Mouse (Mus musculus): ENCODE results near the gene Zfp217. TPM values are rescaled to one million over a fixed set of nuclear protein-coding genes. Genes with fewer than 3 reads are reported as not detected.

Zfp217 gene
- polyA plus RNA-seq, 2 experiments from 2014 or later: 9.1 to 10.4 TPM

GRCm38 (mm10) chr2:170158987-170159386, 11.1 kb upstream of the Zfp217 start:
- no peak for ATAC-seq

GRCm38 (mm10) chr2:170158251-170158650, 10.3 kb upstream of the Zfp217 start:
- ATAC-seq: peak; percentile 11

GRCm38 (mm10) chr2:170157280-170158200, 9.6 kb upstream of the Zfp217 start:
- peak; percentile 44 for ATAC-seq

DNA sequence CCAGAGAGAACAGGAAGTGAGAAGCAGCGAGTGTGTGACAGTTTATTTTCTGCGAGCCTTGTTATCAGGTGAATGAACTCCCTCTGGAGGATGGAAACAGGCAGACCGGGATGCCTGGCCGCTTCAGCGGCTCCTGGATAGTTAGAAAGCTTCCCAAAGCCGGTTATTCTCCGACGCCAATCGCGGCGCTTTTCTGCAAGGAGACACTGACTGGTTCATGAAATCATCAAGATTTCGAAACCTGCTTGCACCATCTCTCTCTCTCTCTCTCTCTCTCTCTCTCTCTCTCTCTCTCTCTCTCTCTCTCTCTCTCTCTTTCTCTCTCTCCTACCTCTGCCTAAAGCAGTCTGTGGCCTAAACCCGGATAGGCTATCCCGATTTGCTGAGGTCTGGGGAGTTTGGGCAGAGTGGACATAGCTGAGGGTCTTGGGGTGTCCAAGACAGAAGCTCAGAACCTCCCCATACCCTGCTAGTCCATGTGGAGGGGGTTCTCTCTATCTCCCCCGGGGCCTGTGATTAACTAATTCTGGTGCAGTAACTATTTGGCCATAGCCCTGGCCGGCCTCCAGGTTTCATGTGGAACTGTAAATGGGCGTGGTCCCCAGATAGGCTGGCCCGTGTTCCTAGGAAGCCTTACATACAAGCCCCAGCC, 7.3 kb upstream of the Zfp217 start:
- peak; percentile 67 for ATAC-seq

DNA sequence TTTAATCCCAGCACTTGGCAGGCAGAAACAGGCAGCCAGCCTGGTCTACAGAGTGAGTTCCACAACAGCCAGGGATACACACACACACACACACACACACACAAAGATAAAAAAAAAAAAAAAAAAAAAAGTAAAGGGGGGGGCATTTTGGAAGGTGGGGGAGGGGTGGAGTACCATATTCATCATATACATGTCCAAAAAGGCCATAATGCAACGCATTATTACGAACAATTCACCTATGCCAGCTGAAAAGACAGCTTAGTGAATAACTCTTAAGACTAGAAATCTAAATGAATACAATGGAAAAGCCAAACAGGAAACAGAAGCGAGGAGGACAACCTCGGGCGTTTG, 6.8 kb upstream of the Zfp217 start:
- no peak for ATAC-seq

GRCm38 (mm10) chr2:170154301-170154721, 6.4 kb upstream of the Zfp217 start:
- no peak for ATAC-seq

GRCm38 (mm10) chr2:170153421-170154271, 5.7 kb upstream of the Zfp217 start:
- ATAC-seq: peak; percentile 11

- no peak for ATAC-seq
Observed at GRCm38 (mm10) chr2:170152856-170153255, 5.0 kb upstream of the Zfp217 start.

- ATAC-seq: no peak
Observed at GRCm38 (mm10) chr2:170152036-170152686, 4.3 kb upstream of the Zfp217 start.

GRCm38 (mm10) chr2:170151470-170151869, 3.6 kb upstream of the Zfp217 start:
- no peak for ATAC-seq

DNA sequence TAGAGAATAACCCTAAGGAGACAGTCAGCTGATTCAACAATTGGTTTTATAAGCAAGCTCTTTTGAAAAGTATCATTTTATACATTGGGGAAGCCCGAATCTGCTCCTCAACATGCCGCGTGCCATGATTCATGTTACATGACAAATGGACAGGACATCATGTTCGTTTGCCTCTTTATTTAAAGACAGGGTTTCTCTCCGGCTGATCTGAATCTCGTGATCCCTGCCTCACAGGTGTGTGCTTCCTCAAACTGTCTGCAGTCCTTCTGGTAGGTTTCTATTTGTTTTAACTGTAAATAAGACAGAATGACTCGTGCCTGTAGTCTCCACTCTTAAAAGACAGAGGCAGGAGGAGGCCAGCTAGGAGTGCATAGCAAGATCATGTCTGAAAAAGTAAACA, 925 bp upstream of the Zfp217 start:
- no peak for ATAC-seq

DNA sequence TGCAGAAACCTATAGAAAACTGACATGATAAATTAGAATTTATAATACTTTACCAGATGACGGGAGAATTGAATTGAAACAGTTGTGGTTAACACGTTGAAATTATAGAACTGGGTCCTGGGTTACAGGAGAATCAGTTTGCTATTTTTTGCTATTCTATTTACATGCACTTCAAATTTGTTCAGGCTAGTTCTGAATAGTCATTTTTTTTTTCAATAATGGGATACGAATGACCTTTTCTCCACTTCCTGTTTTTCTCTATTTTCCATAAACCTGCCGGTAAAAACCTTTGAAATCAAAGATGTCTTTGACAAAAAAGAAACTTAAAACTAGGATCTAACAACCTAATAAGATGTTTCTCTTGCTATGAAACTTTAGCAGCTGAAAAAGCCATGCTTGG, 733 bp downstream of the Zfp217 start:
- ATAC-seq: no peak

GRCm38 (mm10) chr2:170144343-170144742, 3.6 kb downstream of the Zfp217 start:
- ATAC-seq: no peak

- ATAC-seq: no peak
Observed at GRCm38 (mm10) chr2:170143861-170144260, 4.0 kb downstream of the Zfp217 start.

- ATAC-seq: no peak
Observed at GRCm38 (mm10) chr2:170142542-170142941, 5.4 kb downstream of the Zfp217 start.

DNA sequence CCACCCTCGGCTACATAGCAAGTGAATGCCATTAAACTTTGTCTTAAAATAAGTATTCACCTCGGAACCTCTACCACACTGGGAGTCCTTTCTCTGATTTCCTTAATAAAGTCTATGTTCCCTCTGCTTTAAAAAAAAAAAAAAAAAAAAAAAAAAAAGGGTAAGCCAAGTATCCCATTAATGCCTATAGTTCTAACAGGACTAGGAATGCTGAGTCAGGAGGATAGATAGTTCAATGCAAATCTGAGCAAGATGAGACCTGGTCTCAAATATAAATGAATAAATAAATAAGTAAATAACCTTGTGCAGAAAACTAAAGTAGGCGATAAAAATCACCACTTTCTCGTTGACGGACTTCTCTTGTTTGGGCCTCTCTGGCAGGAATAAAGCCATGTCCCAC, 6.4 kb downstream of the Zfp217 start:
- ATAC-seq: no peak

- ATAC-seq: no peak
Observed at GRCm38 (mm10) chr2:170139411-170140046, 8.4 kb downstream of the Zfp217 start.

DNA sequence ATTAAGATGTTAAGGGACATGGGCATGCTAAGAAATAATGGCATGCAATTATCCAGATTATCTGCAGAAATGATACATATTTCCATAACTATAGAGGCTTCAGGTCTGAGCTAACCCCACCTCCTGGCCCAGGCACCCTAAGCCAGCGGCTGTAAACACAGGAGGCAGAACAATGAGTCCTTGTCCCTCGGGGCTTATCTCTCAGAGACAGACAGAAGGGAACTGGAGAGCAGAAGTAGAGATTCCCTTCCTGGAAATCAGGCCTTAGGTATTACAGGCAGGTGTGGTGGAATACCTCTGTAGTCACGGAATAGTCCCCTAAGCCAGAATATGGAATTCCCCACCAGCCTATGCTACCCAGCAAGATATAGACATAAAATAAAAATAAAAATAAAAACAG, 11.0 kb downstream of the Zfp217 start:
- no peak for ATAC-seq

GRCm38 (mm10) chr2:170135820-170136219, 12.1 kb downstream of the Zfp217 start:
- ATAC-seq: no peak

DNA sequence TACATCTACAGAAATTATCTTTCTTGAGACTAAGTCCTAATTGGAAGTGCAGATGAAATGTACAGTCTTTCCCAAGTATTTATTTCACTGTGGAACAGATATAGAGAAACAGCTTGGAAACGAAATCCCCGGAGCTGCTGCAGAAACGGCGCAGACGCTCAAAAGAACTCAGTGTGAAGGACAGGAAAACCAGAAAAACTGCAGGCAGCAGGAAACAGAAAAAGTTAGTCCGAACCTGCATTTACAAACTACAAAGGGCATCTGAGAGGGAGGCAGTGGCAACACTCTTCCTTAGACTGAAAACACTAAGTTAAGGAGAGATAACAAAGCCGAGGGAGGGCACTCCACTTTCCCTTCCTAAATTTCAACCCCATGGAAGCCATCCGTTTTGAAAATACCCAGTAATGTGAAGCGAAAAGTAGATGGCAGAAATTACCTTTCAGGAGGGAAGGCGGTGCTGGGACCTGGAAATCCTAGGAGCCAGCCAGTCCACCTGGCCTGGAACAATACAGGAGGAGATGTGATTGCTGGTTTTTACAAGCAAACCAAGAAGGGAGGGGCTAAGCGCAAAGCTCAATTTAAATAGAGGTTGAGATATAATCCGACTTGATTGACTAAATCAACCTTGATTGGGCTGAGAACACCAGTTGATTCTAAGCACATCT, 13.7 kb downstream of the Zfp217 start:
- no peak for ATAC-seq

DNA sequence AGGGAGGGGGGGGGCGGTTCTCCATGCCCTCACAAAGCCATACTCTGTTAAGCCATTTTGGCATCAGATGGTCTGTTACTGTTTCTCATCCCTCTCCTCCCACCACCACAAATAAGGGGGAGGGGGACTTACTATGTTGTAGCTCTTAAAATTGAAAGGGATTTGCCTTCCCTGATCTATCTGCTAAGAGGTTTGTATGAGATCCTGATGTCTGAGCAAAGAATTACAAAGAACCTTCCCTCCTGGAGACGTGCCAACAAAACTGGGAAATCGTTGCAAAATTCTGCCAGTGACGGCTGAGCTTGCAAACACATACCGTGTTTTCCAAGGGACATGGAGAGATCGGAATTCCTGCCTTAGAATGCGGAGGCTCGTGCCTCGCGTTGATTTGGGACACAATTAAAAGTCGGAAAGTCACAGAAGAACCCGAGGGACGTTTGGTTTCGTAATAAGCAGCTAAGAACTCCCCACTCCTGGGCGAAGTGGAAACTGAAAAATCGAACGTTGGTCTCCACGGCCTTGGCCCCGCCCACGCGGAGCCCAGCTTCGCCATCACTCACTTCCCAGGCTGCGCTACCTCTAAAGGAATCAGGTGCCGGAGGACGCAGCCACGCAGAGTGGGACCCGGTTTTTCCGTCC, 14.7 kb downstream of the Zfp217 start:
- peak; percentile 6 for ATAC-seq

All from activated CD4-positive, CD25-positive, alpha-beta regulatory T cell, adult 4 months (primary cell).